Comparison of ENCODE assay signal across 23 mouse cellular contexts in genomic region chr13:36087427-36087826, GRCm38 (mm10). TPM values are rescaled to one million over a fixed set of nuclear protein-coding genes. Genes with fewer than 3 reads are reported as not detected.
DNase-seq lines count a peak whose midpoint lies in the region; ATAC-seq and TF ChIP-seq lines count a peak whose summit lies in the region.
"Had no signal": no experiment of that assay in that cellular context is flagged by ENCODE, and none has a peak within 500 bp of the region (broad histone marks: within the 10 kb centered on the region; RNA-seq: fewer than 3 reads in every experiment).

No protein-coding gene starts in this region.

- no peak overlapping the region for H3K4me3 ChIP-seq in MEL (ENCODE audit: control insufficient read depth in 1 of 2, insufficient read depth in 1 of 2, low read depth in 2 of 2, low read length in 2 of 2)
- H3K4me3 ChIP-seq in liver, embryonic 13.5 days (replicated peaks) = no peak overlapping the region; the same call in 1 of the 2 replicates
- H3K4me3 ChIP-seq in liver, postnatal 0 days (ENCODE audit: low read depth, low read length) = no peak overlapping the region
- H3K4me3 ChIP-seq in hindbrain, postnatal 0 days (ENCODE audit: low read length) = no peak overlapping the region
- no peak overlapping the region for H3K4me3 ChIP-seq in forebrain, embryonic 13.5 days
- H3K4me3 ChIP-seq in lung, postnatal 0 days (ENCODE audit: low read depth, low read length) = no peak overlapping the region
- H3K4me3 ChIP-seq: embryonic facial prominence, embryonic 12.5 days; forebrain, embryonic 10.5 days; forebrain, embryonic 15.5 days; heart, embryonic 13.5 days; hindbrain, embryonic 12.5 days had no signal

- peak overlapping the region; percentile 42 for H3K4me2 ChIP-seq in liver, embryonic 13.5 days
- peak overlapping the region; percentile 54 for H3K4me2 ChIP-seq in liver, postnatal 0 days (ENCODE audit: low read depth, low read length)
- no peak overlapping the region for H3K4me2 ChIP-seq in hindbrain, postnatal 0 days (ENCODE audit: low read depth, low read length)
- no peak overlapping the region for H3K4me2 ChIP-seq in forebrain, embryonic 13.5 days
- H3K4me2 ChIP-seq in lung, postnatal 0 days (replicated peaks; ENCODE audit: low read depth, low read length) = no peak overlapping the region
- H3K4me2 ChIP-seq: embryonic facial prominence, embryonic 12.5 days; forebrain, embryonic 15.5 days; heart, embryonic 13.5 days; hindbrain, embryonic 12.5 days had no signal

- H3K27ac ChIP-seq in MEL (ENCODE audit: control insufficient read depth, low read depth, low read length) = no peak overlapping the region
- H3K27ac ChIP-seq in liver, embryonic 13.5 days = peak overlapping the region; percentile 89
- H3K27ac ChIP-seq in liver, postnatal 0 days (ENCODE audit: low read depth) = peak overlapping the region; percentile 80; the same call in 1 of the 2 replicates
- H3K27ac ChIP-seq in hindbrain, postnatal 0 days = no peak overlapping the region
- H3K27ac ChIP-seq in forebrain, embryonic 13.5 days = no peak overlapping the region
- no peak overlapping the region for H3K27ac ChIP-seq in lung, postnatal 0 days (ENCODE audit: low read length)
- H3K27ac ChIP-seq: embryonic facial prominence, embryonic 12.5 days; forebrain, embryonic 10.5 days; forebrain, embryonic 15.5 days; hindbrain, embryonic 12.5 days had no signal

- TF ChIP-seq CTCF in MEL (IDR thresholded peaks at IDR 0.05 in 2 of 3, conservative IDR thresholded peaks at IDR 0.05 in 1 of 3; ENCODE audit: control insufficient read depth in 1 of 3, insufficient read depth in 1 of 3, low read depth in 2 of 3, low read length in 3 of 3, poor library complexity in 1 of 3, severe bottlenecking in 1 of 3) = no peak
- TF ChIP-seq CTCF in liver, postnatal 0 days (IDR thresholded peaks at IDR 0.05; ENCODE audit: low read depth) = no peak
- no peak for TF ChIP-seq CTCF in hindbrain, postnatal 0 days (IDR thresholded peaks at IDR 0.05; ENCODE audit: low read depth)
- no peak for TF ChIP-seq CTCF in lung, postnatal 0 days (IDR thresholded peaks at IDR 0.05)

- TF ChIP-seq POLR2A in MEL (IDR thresholded peaks at IDR 0.05; ENCODE audit: control insufficient read depth in 1 of 2, insufficient read depth in 1 of 2, low read depth in 1 of 2, low read length in 2 of 2, poor library complexity in 1 of 2) = no peak

- no peaks in the 10 kb centered on the region for H3K27me3 ChIP-seq in MEL (ENCODE audit: control insufficient read depth in 1 of 2, insufficient read depth in 2 of 2, low read length in 2 of 2)
- H3K27me3 ChIP-seq in liver, embryonic 13.5 days = no peaks in the 10 kb centered on the region
- H3K27me3 ChIP-seq in liver, postnatal 0 days (ENCODE audit: insufficient read depth, low read length) = no peaks in the 10 kb centered on the region
- no peaks in the 10 kb centered on the region for H3K27me3 ChIP-seq in hindbrain, postnatal 0 days (ENCODE audit: insufficient read depth, low read length)
- no peaks in the 10 kb centered on the region for H3K27me3 ChIP-seq in forebrain, embryonic 13.5 days
- H3K27me3 ChIP-seq in lung, postnatal 0 days (replicated peaks; ENCODE audit: insufficient read depth, low read length) = no peaks in the 10 kb centered on the region
- H3K27me3 ChIP-seq: embryonic facial prominence, embryonic 12.5 days; forebrain, embryonic 15.5 days; heart, embryonic 13.5 days; hindbrain, embryonic 12.5 days; Patski had no signal

- peaks cover 15 to 21% of the 10 kb centered on the region in 2 experiments for H3K4me1 ChIP-seq in MEL (ENCODE audit: control insufficient read depth in 1 of 2, insufficient read depth in 2 of 2, low read length in 2 of 2)
- peaks cover 59% of the 10 kb centered on the region for H3K4me1 ChIP-seq in liver, embryonic 13.5 days (replicated peaks)
- peaks cover 9% of the 10 kb centered on the region for H3K4me1 ChIP-seq in liver, postnatal 0 days (ENCODE audit: insufficient read depth)
- no peaks in the 10 kb centered on the region for H3K4me1 ChIP-seq in hindbrain, postnatal 0 days (ENCODE audit: insufficient read depth, low read length)
- H3K4me1 ChIP-seq in forebrain, embryonic 13.5 days = no peaks in the 10 kb centered on the region
- no peaks in the 10 kb centered on the region for H3K4me1 ChIP-seq in lung, postnatal 0 days (ENCODE audit: insufficient read depth, low read depth, low read length)
- H3K4me1 ChIP-seq: embryonic facial prominence, embryonic 12.5 days; forebrain, embryonic 10.5 days; forebrain, embryonic 15.5 days; hindbrain, embryonic 12.5 days had no signal

- no peak overlapping the region for H3K9ac ChIP-seq in MEL (ENCODE audit: control insufficient read depth, low read depth, low read length, poor library complexity, severe bottlenecking)
- H3K9ac ChIP-seq in liver, embryonic 13.5 days = no peak overlapping the region
- H3K9ac ChIP-seq in liver, postnatal 0 days (replicated peaks) = no peak overlapping the region
- no peak overlapping the region for H3K9ac ChIP-seq in hindbrain, postnatal 0 days (replicated peaks; ENCODE audit: low read length)
- no peak overlapping the region for H3K9ac ChIP-seq in forebrain, embryonic 13.5 days
- no peak overlapping the region for H3K9ac ChIP-seq in lung, postnatal 0 days (replicated peaks; ENCODE audit: low read depth)
- H3K9ac ChIP-seq: embryonic facial prominence, embryonic 12.5 days; forebrain, embryonic 15.5 days; heart, embryonic 13.5 days; hindbrain, embryonic 12.5 days had no signal

- H3K36me3 ChIP-seq in MEL (ENCODE audit: control insufficient read depth in 1 of 2, insufficient read depth in 2 of 2, low read length in 2 of 2) = peaks cover 5 to 30% of the 10 kb centered on the region in 2 experiments
- peaks cover 25% of the 10 kb centered on the region for H3K36me3 ChIP-seq in liver, embryonic 13.5 days
- peaks cover 8% of the 10 kb centered on the region for H3K36me3 ChIP-seq in liver, postnatal 0 days (replicated peaks; ENCODE audit: insufficient read depth, low read length)
- peaks cover 15% of the 10 kb centered on the region; the same call in 1 of the 2 replicates for H3K36me3 ChIP-seq in hindbrain, postnatal 0 days (ENCODE audit: insufficient read depth, low read length)
- peaks cover 35% of the 10 kb centered on the region for H3K36me3 ChIP-seq in forebrain, embryonic 13.5 days (ENCODE audit: poor library complexity, severe bottlenecking)
- no peaks in the 10 kb centered on the region for H3K36me3 ChIP-seq in lung, postnatal 0 days (ENCODE audit: insufficient read depth, low read length)
- H3K36me3 ChIP-seq: embryonic facial prominence, embryonic 12.5 days had no signal

- DNase-seq in MEL (ENCODE audit: low read depth, low spot score) = peak; percentile 23
- DNase-seq in liver, embryonic 13.5 days = no peak
- no peak for DNase-seq in liver, postnatal 0 days
- no peak for DNase-seq in T-cell, adult 2 months (ENCODE audit: low spot score)
- DNase-seq in hindbrain, postnatal 0 days (ENCODE audit: low spot score) = no peak
- DNase-seq in lung, postnatal 0 days (ENCODE audit: low spot score) = no peak
- DNase-seq: adrenal gland, adult 2 months; adrenal gland, postnatal 25 days; cerebellum, adult 11 months; cerebellum, adult 8-10 months; cerebellum, postnatal 14 days; gastrocnemius, postnatal 36 days; heart, adult 11 months; heart, postnatal 4 days had no signal

- TF ChIP-seq RAD21 in MEL (IDR thresholded peaks at IDR 0.05; ENCODE audit: low read depth, low read length) = no peak

- no peaks in the 10 kb centered on the region for H3K79me2 ChIP-seq in MEL (ENCODE audit: control insufficient read depth, insufficient read depth, low read length, poor library complexity)

- ATAC-seq in erythroblast, adult 5-6 weeks (replicated peaks; ENCODE audit: low FRiP score, poor library complexity, severe bottlenecking) = peak; percentile 36; the same call in 1 of the 2 replicates
- peak; percentile 62 for ATAC-seq in liver, embryonic 13.5 days (ENCODE audit: low read depth)
- ATAC-seq in liver, postnatal 0 days = no peak
- ATAC-seq in hindbrain, postnatal 0 days = no peak
- ATAC-seq in forebrain, embryonic 13.5 days = no peak
- ATAC-seq in lung, postnatal 0 days = no peak
- ATAC-seq: forebrain, embryonic 15.5 days; hindbrain, embryonic 16.5 days; Patski had no signal

- TF ChIP-seq EP300 in MEL (IDR thresholded peaks at IDR 0.05; ENCODE audit: low read depth in 1 of 2, low read length in 2 of 2) = peak; percentile 59 to 69; a peak in 3 of 4 replicates
- peak; percentile 77 for TF ChIP-seq EP300 in liver, postnatal 0 days (IDR thresholded peaks at IDR 0.05; ENCODE audit: low read depth)
- no peak for TF ChIP-seq EP300 in lung, postnatal 0 days (IDR thresholded peaks at IDR 0.05)

- no peaks in the 10 kb centered on the region for H3K9me3 ChIP-seq in MEL (replicated peaks; ENCODE audit: insufficient read depth, low read length)
- H3K9me3 ChIP-seq in liver, embryonic 13.5 days (replicated peaks) = no peaks in the 10 kb centered on the region
- H3K9me3 ChIP-seq in liver, postnatal 0 days (ENCODE audit: low read length) = no peaks in the 10 kb centered on the region
- H3K9me3 ChIP-seq in hindbrain, postnatal 0 days (ENCODE audit: low read length) = no peaks in the 10 kb centered on the region
- H3K9me3 ChIP-seq in forebrain, embryonic 13.5 days (replicated peaks) = no peaks in the 10 kb centered on the region
- no peaks in the 10 kb centered on the region for H3K9me3 ChIP-seq in lung, postnatal 0 days (ENCODE audit: low read length)
- H3K9me3 ChIP-seq: embryonic facial prominence, embryonic 12.5 days; forebrain, embryonic 10.5 days; forebrain, embryonic 15.5 days; heart, embryonic 13.5 days; hindbrain, embryonic 12.5 days had no signal

- 29% methylated on average over 2 of the region's 2 CpGs for WGBS in liver, embryonic 13.5 days (ENCODE audit: insufficient replicate concordance)
- 57% methylated on average over 2 of the region's 2 CpGs for WGBS in liver, postnatal 0 days (ENCODE audit: insufficient replicate concordance)
- WGBS in hindbrain, postnatal 0 days = 96% methylated on average over 2 of the region's 2 CpGs
- WGBS in forebrain, embryonic 13.5 days = 90% methylated on average over 2 of the region's 2 CpGs
- WGBS in lung, postnatal 0 days = 83% methylated on average over 2 of the region's 2 CpGs

RNA-seq across cellular contexts. Expression of gene Fars2, which starts 29.8 kb away (rescaled TPM):
- total RNA-seq in MEL (2012; rRNA removed) = 29.4 and 32.6 TPM in 2 replicates
- polyA plus RNA-seq in MEL (2012; ENCODE audit: insufficient read depth in 1 of 2, insufficient read length in 2 of 2, low read depth in 1 of 2, low replicate concordance in 2 of 2, missing spikeins in 1 of 2) = 10 to 100 TPM in 1 of 2 experiments, not detected in 1; 39.2 TPM
- 42.0 and 45.2 TPM in 2 replicates for total RNA-seq in erythroblast, adult 5-6 weeks (2015; ENCODE audit: low replicate concordance)
- 51.2 and 82.0 TPM in 2 replicates for total RNA-seq in erythroblast, adult 5-6 weeks (2017; ENCODE audit: low replicate concordance)
- polyA plus RNA-seq in liver, embryonic 13.5 days (2015; fragmentation: Nextera tagmentation; extraction: Ambion mirVana) = 27.4 and 31.4 TPM in 2 replicates
- polyA plus RNA-seq in liver, postnatal 0 days (2015; fragmentation: Nextera tagmentation; extraction: Ambion mirVana) = 37.9 and 39.3 TPM in 2 replicates
- 21.5 and 34.3 TPM in 2 replicates for total RNA-seq in hindbrain, postnatal 0 days (2014; rRNA removed)
- 34.5 and 34.6 TPM in 2 replicates for polyA plus RNA-seq in hindbrain, postnatal 0 days (2015; fragmentation: Nextera tagmentation; extraction: Ambion mirVana)
- polyA plus RNA-seq in forebrain, embryonic 13.5 days (2015; fragmentation: Nextera tagmentation; extraction: Ambion mirVana) = 31.1 and 32.6 TPM in 2 replicates
- polyA plus RNA-seq in lung, postnatal 0 days (2015; fragmentation: Nextera tagmentation; extraction: Ambion mirVana) = 32.9 and 33.2 TPM in 2 replicates

RNA-seq across cellular contexts. Expression of gene Lyrm4, which starts 29.9 kb away (rescaled TPM):
- total RNA-seq in MEL (2012; rRNA removed) = 19.7 and 22.6 TPM in 2 replicates
- polyA plus RNA-seq in MEL (2012; ENCODE audit: insufficient read depth in 1 of 2, insufficient read length in 2 of 2, low read depth in 1 of 2, low replicate concordance in 2 of 2, missing spikeins in 1 of 2) = 10 to 100 TPM in 1 of 2 experiments, not detected in 1; 25.4 TPM
- total RNA-seq in erythroblast, adult 5-6 weeks (2015; ENCODE audit: low replicate concordance) = 3.8 and 9.6 TPM in 2 replicates
- 7.2 and 8.5 TPM in 2 replicates for total RNA-seq in erythroblast, adult 5-6 weeks (2017; ENCODE audit: low replicate concordance)
- 27.1 and 27.8 TPM in 2 replicates for polyA plus RNA-seq in liver, embryonic 13.5 days (2015; fragmentation: Nextera tagmentation; extraction: Ambion mirVana)
- polyA plus RNA-seq in liver, postnatal 0 days (2015; fragmentation: Nextera tagmentation; extraction: Ambion mirVana) = 18.7 and 19.3 TPM in 2 replicates
- 8.0 and 15.7 TPM in 2 replicates for total RNA-seq in hindbrain, postnatal 0 days (2014; rRNA removed)
- 52.7 and 53.0 TPM in 2 replicates for polyA plus RNA-seq in hindbrain, postnatal 0 days (2015; fragmentation: Nextera tagmentation; extraction: Ambion mirVana)
- 31.3 and 32.0 TPM in 2 replicates for polyA plus RNA-seq in forebrain, embryonic 13.5 days (2015; fragmentation: Nextera tagmentation; extraction: Ambion mirVana)
- polyA plus RNA-seq in lung, postnatal 0 days (2015; fragmentation: Nextera tagmentation; extraction: Ambion mirVana) = 23.5 and 26.7 TPM in 2 replicates

Comparison
In these comparisons a context has a peak if more than half of its experiments do, and no peak if none do; other contexts are left out.
1. ATAC-seq: peak in erythroblast, adult 5-6 weeks (single experiment) and liver, embryonic 13.5 days (single experiment); none in liver, postnatal 0 days (single experiment), hindbrain, postnatal 0 days (single experiment), forebrain, embryonic 13.5 days (single experiment) and lung, postnatal 0 days (single experiment).
2. H3K27ac ChIP-seq: peak in liver, embryonic 13.5 days (single experiment) and liver, postnatal 0 days (single experiment); none in MEL (single experiment), hindbrain, postnatal 0 days (single experiment), forebrain, embryonic 13.5 days (single experiment) and lung, postnatal 0 days (single experiment).
3. H3K4me2 ChIP-seq: peak in liver, embryonic 13.5 days (single experiment) and liver, postnatal 0 days (single experiment); none in hindbrain, postnatal 0 days (single experiment), forebrain, embryonic 13.5 days (single experiment) and lung, postnatal 0 days (single experiment).